Mouse (Mus musculus) MEL (cell line): ENCODE measurements at regions not wholly inside any gene's neighbourhood (a gene's known extent, or its start where the extent isn't known, plus 50 kb on each side); places are given as distances from the start of the nearest gene placed in this dataset.

Experiments used
- DNase-seq: peaks from one replicate; pipeline ENCODE4 v3.0.0; 2011; ENCODE audit warnings: low read depth, low spot score
- H3K27ac ChIP-seq: 2 replicates; pipeline ENCODE4 v1.5.1; 2012; ENCODE audit warnings: low read depth, mild to moderate bottlenecking, control low read depth, low read length, moderate library complexity; ENCODE audit not compliant: control insufficient read depth
- H3K27me3 ChIP-seq, 2 experiments: fragments of 150-350 bp in 1 of 2; sonication (generic) in 1 of 2; 2 replicates each; pipeline ENCODE4 v1.6.1; 2012; ENCODE audit warnings: low read length in 2 of 2, mild to moderate bottlenecking in 2 of 2, improper control_type of control experiment in 1 of 2, moderate library complexity in 1 of 2; ENCODE audit not compliant: insufficient read depth in 2 of 2, control insufficient read depth in 1 of 2
- H3K36me3 ChIP-seq, 2 experiments: 2 replicates each; pipeline ENCODE4 v1.6.1; 2012 to 2014; ENCODE audit warnings: low read length in 2 of 2, improper control_type of control experiment in 1 of 2, inconsistent platforms in 1 of 2, mild to moderate bottlenecking in 1 of 2; ENCODE audit not compliant: insufficient read depth in 2 of 2, control insufficient read depth in 1 of 2
- H3K4me1 ChIP-seq, 2 experiments: fragments of 150-350 bp in 1 of 2; sonication (generic) in 1 of 2; 2 replicates each; pipeline ENCODE4 v1.6.1; 2012; ENCODE audit warnings: low read length in 2 of 2, improper control_type of control experiment in 1 of 2, mild to moderate bottlenecking in 1 of 2; ENCODE audit not compliant: insufficient read depth in 2 of 2, control insufficient read depth in 1 of 2
- H3K4me3 ChIP-seq, 2 experiments: fragments of 150-350 bp in 1 of 2; sonication (generic) in 1 of 2; 2 replicates each; pipeline ENCODE4 v1.5.1; 2012; ENCODE audit warnings: low read depth in 2 of 2, low read length in 2 of 2, mild to moderate bottlenecking in 2 of 2, moderate library complexity in 2 of 2, control low read depth in 1 of 2, improper control_type of control experiment in 1 of 2; ENCODE audit not compliant: control insufficient read depth in 1 of 2, insufficient read depth in 1 of 2
- H3K79me2 ChIP-seq: 2 replicates; pipeline ENCODE4 v1.6.1; 2012; ENCODE audit warnings: mild to moderate bottlenecking, low read length, moderate library complexity; ENCODE audit not compliant: control insufficient read depth, poor library complexity, insufficient read depth
- H3K9ac ChIP-seq: 2 replicates; pipeline ENCODE4 v1.6.1; 2012; ENCODE audit warnings: low read depth, mild to moderate bottlenecking, control low read depth, low read length, moderate library complexity; ENCODE audit not compliant: control insufficient read depth, poor library complexity, severe bottlenecking
- H3K9me3 ChIP-seq: fragments of 150-350 bp; sonication (generic); replicated peaks from 2 replicates; pipeline ENCODE4 v1.6.1; 2012; ENCODE audit warnings: mild to moderate bottlenecking, low read length, improper control_type of control experiment, moderate library complexity; ENCODE audit not compliant: insufficient read depth
- BHLHE40 ChIP-seq: IDR thresholded peaks from 2 replicates; pipeline ENCODE4 v1.6.1; 2012; ENCODE audit warnings: low read depth, mild to moderate bottlenecking, inconsistent platforms, low read length, improper control_type of control experiment, borderline replicate concordance
- CHD2 ChIP-seq: IDR thresholded peaks from 2 replicates; pipeline ENCODE4 v1.6.1; 2011; ENCODE audit warnings: low read length, improper control_type of control experiment
- ELF1 ChIP-seq: IDR thresholded peaks from 2 replicates; pipeline ENCODE4 v1.6.1; 2014; ENCODE audit warnings: low read depth, mild to moderate bottlenecking, inconsistent platforms, low read length, improper control_type of control experiment, moderate library complexity
- ETS1 ChIP-seq: IDR thresholded peaks from 2 replicates; pipeline ENCODE4 v1.6.1; 2012; ENCODE audit warnings: low read depth, mild to moderate bottlenecking, inconsistent platforms, low read length, improper control_type of control experiment, moderate library complexity
- GATA1 ChIP-seq: IDR thresholded peaks from 2 replicates; pipeline ENCODE4 v1.6.1; 2011; ENCODE audit warnings: low read depth, low read length, improper control_type of control experiment
- JUND ChIP-seq: IDR thresholded peaks from 2 replicates; pipeline ENCODE4 v1.6.1; 2011; ENCODE audit warnings: low read depth, mild to moderate bottlenecking, improper control_type of control experiment, low read length
- MAFK ChIP-seq: IDR thresholded peaks from 2 replicates; pipeline ENCODE4 v1.6.1; 2011; ENCODE audit warnings: low read depth, mild to moderate bottlenecking, low read length, improper control_type of control experiment, borderline replicate concordance
- MAZ ChIP-seq: IDR thresholded peaks from 2 replicates; pipeline ENCODE4 v1.6.1; 2012; ENCODE audit warnings: low read depth, mild to moderate bottlenecking, inconsistent platforms, low read length, improper control_type of control experiment
- MEF2A ChIP-seq: IDR thresholded peaks from 2 replicates; pipeline ENCODE4 v1.6.1; 2014; ENCODE audit warnings: low read depth, mild to moderate bottlenecking, inconsistent platforms, low read length, improper control_type of control experiment; ENCODE audit not compliant: poor library complexity, insufficient replicate concordance, severe bottlenecking; ENCODE audit errors: extremely low read depth
- MXI1 ChIP-seq: IDR thresholded peaks from 2 replicates; pipeline ENCODE4 v1.6.1; 2011; ENCODE audit warnings: mild to moderate bottlenecking, low read depth, low read length, improper control_type of control experiment
- NRF1 ChIP-seq: IDR thresholded peaks from 2 replicates; pipeline ENCODE4 v1.6.1; 2014; ENCODE audit warnings: low read depth, mild to moderate bottlenecking, inconsistent platforms, low read length, improper control_type of control experiment, moderate library complexity; ENCODE audit not compliant: poor library complexity, insufficient read depth, severe bottlenecking
- POLR2A ChIP-seq, 2 experiments: IDR thresholded peaks; 2 replicates each; pipeline ENCODE4 v1.6.1; 2011 to 2012; ENCODE audit warnings: low read length in 2 of 2, mild to moderate bottlenecking in 2 of 2, control low read depth in 1 of 2, improper control_type of control experiment in 1 of 2, low read depth in 1 of 2, moderate library complexity in 1 of 2; ENCODE audit not compliant: control insufficient read depth in 1 of 2, insufficient read depth in 1 of 2, poor library complexity in 1 of 2
- RAD21 ChIP-seq: IDR thresholded peaks from 2 replicates; pipeline ENCODE4 v1.6.1; 2011; ENCODE audit warnings: mild to moderate bottlenecking, low read depth, low read length, improper control_type of control experiment
- SMC3 ChIP-seq: IDR thresholded peaks from 2 replicates; pipeline ENCODE4 v1.6.1; 2011; ENCODE audit warnings: low read depth, low read length, improper control_type of control experiment
- TAL1 ChIP-seq: IDR thresholded peaks from 2 replicates; pipeline ENCODE4 v1.6.1; 2012; ENCODE audit warnings: mild to moderate bottlenecking, inconsistent platforms, low read length, moderate library complexity, mixed read lengths
- TBP ChIP-seq: IDR thresholded peaks from 2 replicates; pipeline ENCODE4 v1.8.0; 2011; ENCODE audit warnings: low read depth, low read length, improper control_type of control experiment
- USF1 ChIP-seq: IDR thresholded peaks from 2 replicates; pipeline ENCODE4 v1.6.1; 2014; ENCODE audit warnings: low read depth, mild to moderate bottlenecking, inconsistent platforms, low read length, improper control_type of control experiment, moderate library complexity
- ZKSCAN1 ChIP-seq: IDR thresholded peaks from 2 replicates; pipeline ENCODE4 v1.6.1; 2012; ENCODE audit warnings: low read depth, mild to moderate bottlenecking, inconsistent platforms, low read length, improper control_type of control experiment, moderate library complexity
- ZMIZ1 ChIP-seq: IDR thresholded peaks from 2 replicates; pipeline ENCODE4 v1.6.1; 2012; ENCODE audit warnings: low read depth, mild to moderate bottlenecking, inconsistent platforms, low read length, improper control_type of control experiment, moderate library complexity

DNA sequence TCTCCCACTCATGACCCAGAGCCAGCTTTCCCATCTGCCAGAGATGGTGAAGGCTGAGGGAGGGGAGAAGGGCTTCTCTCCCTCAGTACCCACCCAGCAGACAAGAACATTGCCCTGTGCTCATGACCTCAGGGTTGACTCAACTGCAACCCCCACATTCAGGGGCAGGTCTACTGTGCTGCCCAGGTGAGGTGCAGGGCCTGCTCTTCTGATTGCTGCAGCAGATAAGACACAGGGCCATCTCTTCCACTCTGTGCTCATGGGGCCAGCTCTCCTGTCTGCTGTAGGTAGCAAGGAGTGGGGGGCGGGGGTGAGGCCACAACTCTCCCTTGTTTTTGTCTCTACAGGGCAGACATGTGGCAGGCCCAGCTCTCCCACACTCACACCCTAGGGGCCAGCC, 84.1 kb upstream of the Xpo1 start:
- H3K9ac ChIP-seq, result no peak overlapping the region
- no peaks in the 10 kb centered on the region for H3K79me2 ChIP-seq
- H3K27ac ChIP-seq, result no peak overlapping the region
- H3K9me3 ChIP-seq, result no peaks in the 10 kb centered on the region
- H3K36me3 ChIP-seq, result peaks cover 0 to 34% of the 10 kb centered on the region in 2 experiments; a peak in 2 of 4 replicates
- H3K4me1 ChIP-seq, result peaks cover 23 to 34% of the 10 kb centered on the region in 2 experiments
- H3K27me3 ChIP-seq, result no peaks in the 10 kb centered on the region
- TF ChIP-seq JUND (no peak), BHLHE40 (no peak), CHD2 (no peak), MXI1 (no peak), ETS1 (no peak), SMC3 (no peak), NRF1 (no peak), RAD21 (no peak), TBP (no peak), MAFK (no peak), ZMIZ1 (no peak), USF1 (no peak), MEF2A (no peak), POLR2A (IDR thresholded peaks at IDR 0.05; ENCODE audit: control insufficient read depth in 1 of 2, insufficient read depth in 1 of 2, low read depth in 1 of 2, low read length in 2 of 2, poor library complexity in 1 of 2) (no peak), ZKSCAN1 (no peak), GATA1 (no peak), MAZ (no peak)
- DNase-seq, result no peak
- no peak overlapping the region for H3K4me3 ChIP-seq

DNA sequence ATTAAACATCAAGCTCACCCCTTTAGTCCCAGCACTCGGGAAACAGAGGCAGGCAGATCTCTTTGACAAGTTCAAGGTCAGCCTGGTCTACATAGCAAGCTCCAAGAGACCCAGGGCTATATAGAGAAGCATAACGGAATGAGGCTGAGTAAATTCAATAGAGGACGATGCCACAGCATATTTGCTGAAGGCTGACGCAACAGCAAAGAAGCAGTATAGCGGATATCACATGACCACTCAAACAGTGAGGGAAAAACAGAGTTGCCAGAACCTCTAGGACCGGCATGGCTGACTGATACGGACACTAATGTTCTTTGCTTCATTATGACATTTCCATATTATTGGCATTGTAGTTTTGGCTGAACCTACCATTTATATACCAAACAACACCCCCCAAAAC, 74.2 kb upstream of the Xpo1 start:
- Histone ChIP-seq H3K4me3 (no peak overlapping the region), H3K4me1 (no peaks in the 10 kb centered on the region), H3K9me3 (no peaks in the 10 kb centered on the region), H3K9ac (no peak overlapping the region), H3K36me3 (no peaks in the 10 kb centered on the region), H3K79me2 (no peaks in the 10 kb centered on the region), H3K27me3 (peaks cover 2 to 3% of the 10 kb centered on the region in 2 experiments), H3K27ac (no peak overlapping the region)
- TF ChIP-seq TAL1 (no peak), ELF1 (no peak)
- no peak for DNase-seq
